Mouse (Mus musculus): ENCODE results near the gene Serping1.
"Not testable (repeated sequence)": the region's sequence is repeated elsewhere in the genome, so short reads cannot be mapped to it uniquely, and the experiment has no call there.

Serping1 gene

DNA sequence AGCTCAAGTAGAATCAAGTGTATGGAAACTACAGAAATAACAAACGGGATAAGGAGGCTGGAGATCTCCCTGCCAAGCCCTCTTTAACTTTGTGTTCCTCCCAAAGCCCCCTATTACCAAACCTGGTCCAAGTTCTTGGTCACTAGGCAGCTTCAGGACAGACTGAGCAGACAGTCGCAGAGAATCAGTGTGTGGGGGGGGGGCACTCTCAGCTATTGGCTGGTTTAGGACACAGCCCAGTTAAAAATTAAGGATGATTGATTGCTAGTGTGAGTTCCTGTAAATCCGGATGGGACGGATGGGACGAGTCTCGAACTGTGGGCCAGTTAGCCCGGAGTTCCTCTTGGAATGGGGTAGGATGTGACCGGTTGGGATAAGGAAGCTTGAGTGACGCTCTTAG, at the start of gene Serping1:
Serping1 (minus strand) TSS at position 204 of the 400 bp plus-strand sequence.
- DNase-seq (ENCODE audit: extremely low read depth, low read depth): no peak

DNA sequence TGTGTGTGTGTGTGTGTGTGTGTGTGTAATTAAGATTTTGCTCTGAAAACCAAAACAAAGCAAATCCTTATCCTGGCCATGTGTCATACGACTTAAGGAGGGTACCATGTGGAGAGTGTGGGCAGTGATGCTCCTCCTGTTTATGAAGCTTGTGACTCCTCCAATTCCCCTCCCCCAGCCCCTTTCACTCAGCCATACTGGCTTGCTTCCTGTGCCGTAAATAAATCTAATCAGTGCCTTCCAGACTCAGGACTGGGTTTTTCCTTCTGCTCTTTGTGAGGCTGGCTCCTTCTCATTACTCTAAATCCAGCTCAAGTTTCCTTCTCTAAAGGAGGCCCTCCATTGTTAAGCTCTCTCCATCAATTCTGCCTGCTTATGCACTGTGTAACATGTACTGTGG, 48.0 kb upstream of the Serping1 start:
- no peak for DNase-seq (ENCODE audit: extremely low read depth, low read depth)

DNA sequence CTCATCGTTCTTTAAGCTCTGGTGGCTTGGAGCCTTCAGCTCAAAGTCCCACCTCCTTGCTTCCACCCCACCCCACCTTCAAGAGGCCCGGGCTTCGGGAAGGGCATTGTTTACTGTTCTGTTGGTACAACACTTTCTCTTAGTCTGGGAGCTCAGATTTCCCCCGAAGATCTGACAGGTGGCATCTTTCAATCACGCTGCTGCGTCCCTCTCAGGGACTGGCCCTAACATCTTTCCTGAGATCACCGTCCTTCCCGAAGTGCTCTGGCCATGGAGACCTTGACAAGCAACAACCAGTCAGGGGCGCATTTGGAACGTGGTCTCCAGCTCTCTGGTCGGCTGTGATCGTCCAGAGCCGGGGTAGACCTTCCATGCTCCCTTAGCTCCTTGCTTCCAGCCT, 47.3 kb upstream of the Serping1 start, which contains the start of gene Smtnl1:
Smtnl1 (minus strand) TSS at position 101 of the 400 bp plus-strand sequence.
- no peak for DNase-seq (ENCODE audit: extremely low read depth, low read depth)

DNA sequence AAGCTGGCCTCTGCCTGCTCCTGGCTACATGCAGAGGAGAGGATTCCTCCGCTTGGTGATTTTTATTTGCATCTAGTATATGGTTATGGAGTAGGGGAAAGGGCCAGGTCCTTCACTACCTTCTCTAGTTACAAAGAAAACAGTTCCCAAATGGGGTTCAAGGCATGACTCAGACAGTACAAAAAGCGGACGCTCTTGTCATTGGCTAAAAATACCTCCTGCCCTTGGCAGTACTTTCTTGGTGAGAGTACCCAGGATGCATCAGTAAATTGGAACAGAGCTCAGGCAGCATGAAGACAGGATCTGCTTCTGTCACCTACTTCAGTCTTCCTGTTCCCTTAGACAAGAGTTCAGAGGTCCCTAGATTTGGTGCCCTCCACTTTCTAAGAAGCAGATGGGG, 44.6 kb upstream of the Serping1 start:
- no peak for DNase-seq (ENCODE audit: extremely low read depth, low read depth)

DNA sequence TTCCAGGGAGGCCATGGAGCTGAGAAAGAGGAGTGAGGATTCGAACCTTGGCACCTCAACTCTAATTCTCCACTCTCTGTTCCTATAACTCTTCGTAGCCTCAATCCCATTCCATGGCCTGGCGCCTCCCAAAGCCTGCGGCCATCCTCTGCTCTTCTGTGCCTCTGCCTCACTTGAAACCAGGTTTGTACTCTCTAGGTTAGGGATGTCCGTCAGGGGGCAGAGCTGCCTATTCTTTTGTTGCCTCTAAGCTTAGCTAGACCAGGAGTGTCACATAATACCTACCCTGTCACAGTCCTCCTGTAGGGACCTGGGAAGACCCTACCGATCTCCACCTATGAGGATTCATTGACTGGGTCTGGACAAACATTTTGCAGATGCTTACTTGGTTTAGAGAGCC, 37.4 kb upstream of the Serping1 start:
- no peak for DNase-seq (ENCODE audit: extremely low read depth, low read depth)

DNA sequence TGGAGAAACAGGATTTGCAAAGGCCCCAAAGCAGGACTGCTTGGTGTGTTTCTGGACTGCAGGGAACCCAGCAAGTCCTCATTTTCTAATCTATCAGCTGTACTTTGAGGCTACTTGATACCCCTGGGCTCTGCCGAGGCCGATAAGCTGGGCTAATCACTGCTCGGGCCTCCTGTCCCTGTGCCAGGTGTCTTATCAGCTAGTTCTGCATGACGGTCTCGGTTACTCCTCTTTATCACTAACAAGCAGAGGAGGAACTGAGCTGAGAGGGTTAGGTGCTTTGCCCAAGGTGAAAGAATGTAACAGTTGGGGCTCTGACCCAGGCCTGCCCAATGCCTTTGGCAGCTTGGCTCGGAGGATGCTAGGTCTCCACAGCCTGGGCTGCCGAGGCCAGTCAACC, 36.6 kb upstream of the Serping1 start:
- DNase-seq (ENCODE audit: extremely low read depth, low read depth): peak; percentile 97

DNA sequence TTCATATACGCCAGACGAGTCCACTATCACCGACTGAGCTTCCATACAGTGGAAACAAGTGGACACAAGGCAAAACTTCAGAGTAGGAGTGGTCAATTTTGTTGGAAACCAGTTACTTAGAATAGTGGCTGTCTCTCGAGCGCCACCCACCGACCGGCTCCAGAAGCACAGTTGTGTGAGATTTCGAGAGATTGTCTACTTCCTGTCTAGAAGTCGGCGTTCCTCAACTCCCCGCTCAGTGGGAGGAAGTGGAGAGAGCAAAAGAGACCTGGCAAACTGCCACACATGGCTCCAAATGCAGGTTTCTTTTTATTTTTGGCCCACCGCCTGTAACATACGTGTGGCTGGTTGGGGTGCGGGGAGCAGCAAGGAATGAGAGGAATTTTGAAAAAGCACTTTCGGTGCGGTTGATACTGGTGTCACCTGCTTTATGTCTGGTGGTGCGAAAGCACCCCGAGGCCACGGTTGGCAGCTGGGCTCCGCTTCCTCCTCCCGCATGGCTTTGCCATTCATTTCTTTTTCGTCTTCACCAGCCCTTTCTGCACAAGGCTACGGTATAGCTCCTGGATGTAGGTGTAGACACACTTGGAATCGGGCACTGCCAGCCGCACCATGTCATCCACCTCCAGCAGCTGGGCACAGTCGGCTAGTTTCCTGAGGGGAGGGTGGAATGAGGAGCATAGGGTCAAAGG, 35.8 kb upstream of the Serping1 start:
- DNase-seq (ENCODE audit: extremely low read depth, low read depth): peak; percentile 92

DNA sequence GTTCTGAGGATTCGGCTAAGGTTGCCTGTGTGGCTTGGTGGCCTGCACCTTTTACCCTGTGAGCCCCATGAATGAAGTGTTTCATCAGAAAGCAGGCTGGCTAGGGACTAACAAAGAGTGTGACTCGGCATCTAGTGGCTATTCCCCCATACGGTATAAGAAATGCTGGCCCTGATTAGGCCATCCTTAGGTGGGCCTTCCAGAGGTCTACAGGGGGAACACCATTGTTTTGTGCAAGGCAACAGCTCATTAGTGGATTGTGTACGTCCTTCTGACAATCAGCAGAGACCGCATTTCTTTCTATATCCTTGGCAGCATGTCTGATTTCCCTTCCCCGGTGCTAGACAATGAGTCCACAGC, 35.3 kb upstream of the Serping1 start:
- DNase-seq (ENCODE audit: extremely low read depth, low read depth): no peak

DNA sequence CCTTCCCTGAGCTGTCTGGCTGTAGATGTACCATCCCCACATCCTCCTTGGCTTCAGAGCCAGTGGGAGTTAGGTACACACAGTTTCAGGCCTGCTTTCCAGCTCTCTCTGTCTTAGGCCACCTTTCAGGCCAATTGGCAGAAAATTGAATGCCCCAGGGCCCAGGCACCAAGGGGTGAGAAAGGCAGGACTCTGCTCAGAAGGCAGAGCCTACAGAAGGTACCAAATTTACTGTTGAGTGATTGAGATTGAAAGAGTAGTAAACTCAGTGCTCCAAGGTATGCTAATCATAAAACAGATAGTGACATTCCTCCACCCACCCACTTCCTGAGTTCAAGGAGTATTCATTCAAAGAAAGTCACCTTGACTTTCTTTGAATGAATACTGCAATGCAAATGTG, 34.1 kb upstream of the Serping1 start:
- no peak for DNase-seq (ENCODE audit: extremely low read depth, low read depth)

DNA sequence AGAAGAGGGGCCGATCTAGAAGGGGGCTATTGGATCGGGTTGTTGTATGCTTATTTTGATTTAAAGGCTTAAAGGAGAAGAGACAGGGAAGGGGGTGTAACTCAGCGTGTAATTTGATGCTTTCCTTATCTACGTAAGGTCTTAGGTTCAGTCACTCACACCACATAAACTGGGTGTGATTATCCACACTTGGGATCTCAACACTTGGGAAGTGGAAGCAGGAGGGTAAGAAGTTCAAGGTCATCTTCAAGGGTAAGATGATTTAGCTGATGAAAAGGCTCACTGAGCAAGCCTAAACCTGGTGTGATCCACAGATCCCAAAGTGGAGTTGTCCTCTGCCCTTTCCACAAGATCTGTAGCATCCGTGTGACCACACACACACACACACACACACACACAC, 31.3 kb upstream of the Serping1 start:
- no peak for DNase-seq (ENCODE audit: extremely low read depth, low read depth)

DNA sequence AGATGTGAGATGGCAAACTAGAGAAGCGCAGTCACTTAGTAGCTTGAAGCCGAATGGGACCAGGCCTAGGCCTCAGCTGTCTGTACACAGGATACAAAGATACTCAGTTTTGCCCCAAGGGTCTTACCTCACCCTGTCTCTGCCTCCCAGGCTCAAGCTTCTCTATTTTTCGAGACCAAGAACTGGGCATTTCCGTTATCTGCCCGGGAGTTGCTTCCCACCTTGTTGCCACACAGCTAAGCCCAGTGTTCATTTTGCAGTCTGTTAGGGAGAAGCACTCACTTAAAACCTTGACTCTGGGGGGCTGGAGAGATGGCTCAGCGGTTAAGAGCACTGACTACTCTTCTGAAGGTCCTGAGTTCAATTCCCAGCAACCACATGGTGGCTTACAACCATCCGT, 28.7 kb upstream of the Serping1 start:
- no peak for DNase-seq (ENCODE audit: extremely low read depth, low read depth)

DNA sequence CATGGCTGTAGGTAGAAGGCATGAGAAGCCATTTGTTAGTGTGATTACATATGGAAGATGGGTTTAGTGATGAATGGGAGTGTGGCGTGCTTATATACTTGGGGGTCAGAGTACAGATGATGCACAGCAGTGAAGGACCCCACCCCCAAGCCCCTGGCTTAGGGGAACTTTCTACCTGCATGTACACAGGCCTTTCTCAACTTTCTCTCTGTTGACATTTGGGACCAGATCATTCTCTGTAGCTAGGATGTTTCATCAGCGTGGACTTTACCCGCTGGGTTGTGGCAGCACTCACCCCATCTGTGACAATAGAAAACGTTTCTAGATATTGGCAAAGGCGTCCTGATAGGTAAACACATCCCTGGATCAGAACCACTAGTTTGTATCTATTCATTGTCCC, 26.0 kb upstream of the Serping1 start:
- DNase-seq (ENCODE audit: extremely low read depth, low read depth): not testable (repeated sequence)

DNA sequence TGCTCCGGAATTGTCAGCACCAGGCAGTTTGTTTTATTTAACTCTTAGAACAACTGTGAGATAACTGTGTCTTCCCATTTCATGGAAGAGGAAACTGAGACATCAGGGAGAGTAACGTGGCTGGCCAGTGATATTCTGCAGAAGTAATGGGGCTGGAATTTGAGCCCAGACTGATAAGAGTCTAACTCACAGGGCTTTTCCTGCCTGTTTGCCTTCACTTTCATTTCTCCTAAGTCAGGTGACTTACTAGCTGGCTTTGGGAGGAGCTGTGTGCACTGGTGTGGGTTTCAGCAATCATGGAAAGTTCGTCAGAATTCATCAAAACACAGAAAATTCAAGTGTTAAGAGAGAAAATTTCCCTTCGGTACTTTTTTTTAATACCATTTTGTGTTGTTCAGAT, 25.1 kb upstream of the Serping1 start:
- no peak for DNase-seq (ENCODE audit: extremely low read depth, low read depth)

DNA sequence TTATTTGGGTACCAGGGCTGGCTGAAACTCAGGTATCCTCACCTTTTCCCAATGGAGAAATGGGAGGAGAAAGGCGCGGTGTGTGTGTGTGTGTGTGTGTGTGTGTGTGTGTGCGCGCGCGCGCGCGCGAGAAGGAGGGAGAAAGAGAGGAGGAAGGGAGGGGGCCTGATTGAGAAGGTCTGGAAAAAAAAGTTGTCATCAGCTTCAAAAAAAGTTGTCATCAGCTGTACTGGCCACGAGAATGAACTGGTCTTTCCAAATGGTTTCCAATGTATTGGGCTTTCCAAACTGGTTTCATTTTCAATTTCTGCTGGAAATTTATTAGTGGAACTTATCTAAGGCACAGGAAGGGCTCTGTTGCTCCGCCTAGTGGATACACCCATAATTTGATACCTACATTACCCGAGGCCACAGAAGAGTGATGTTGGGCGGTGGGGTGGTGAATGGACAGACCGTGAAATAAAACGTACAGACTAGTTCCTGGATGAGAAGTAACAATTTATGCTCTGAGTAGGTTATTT, 23.9 kb upstream of the Serping1 start:
- DNase-seq (ENCODE audit: extremely low read depth, low read depth): peak; percentile 79

DNA sequence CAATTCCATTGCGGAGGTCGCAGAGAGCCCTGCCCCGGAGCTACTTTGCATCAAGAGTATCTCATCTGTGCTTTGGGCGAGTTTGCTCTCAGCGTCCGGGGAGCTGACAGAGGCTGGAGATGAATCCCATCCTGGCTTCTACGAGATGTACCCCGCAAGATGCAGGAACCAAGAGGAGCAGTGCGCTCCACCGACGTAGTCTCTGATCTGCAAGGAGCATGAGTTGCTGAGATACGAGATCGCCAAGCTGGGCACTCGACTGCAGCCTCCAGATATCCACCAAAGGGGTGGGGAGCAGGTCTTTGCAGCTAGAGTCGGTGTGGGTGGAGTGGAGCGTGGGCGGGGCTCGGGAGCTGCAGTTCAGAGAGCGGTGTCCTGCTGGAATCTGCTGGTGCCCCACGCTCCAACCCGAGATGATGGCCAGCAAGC, 23.3 kb upstream of the Serping1 start, which contains the start of gene Ube2l6:
Ube2l6 (plus strand) TSS at position 336 of the 429 bp plus-strand sequence.
- peak; percentile 79 for DNase-seq (ENCODE audit: extremely low read depth, low read depth)

DNA sequence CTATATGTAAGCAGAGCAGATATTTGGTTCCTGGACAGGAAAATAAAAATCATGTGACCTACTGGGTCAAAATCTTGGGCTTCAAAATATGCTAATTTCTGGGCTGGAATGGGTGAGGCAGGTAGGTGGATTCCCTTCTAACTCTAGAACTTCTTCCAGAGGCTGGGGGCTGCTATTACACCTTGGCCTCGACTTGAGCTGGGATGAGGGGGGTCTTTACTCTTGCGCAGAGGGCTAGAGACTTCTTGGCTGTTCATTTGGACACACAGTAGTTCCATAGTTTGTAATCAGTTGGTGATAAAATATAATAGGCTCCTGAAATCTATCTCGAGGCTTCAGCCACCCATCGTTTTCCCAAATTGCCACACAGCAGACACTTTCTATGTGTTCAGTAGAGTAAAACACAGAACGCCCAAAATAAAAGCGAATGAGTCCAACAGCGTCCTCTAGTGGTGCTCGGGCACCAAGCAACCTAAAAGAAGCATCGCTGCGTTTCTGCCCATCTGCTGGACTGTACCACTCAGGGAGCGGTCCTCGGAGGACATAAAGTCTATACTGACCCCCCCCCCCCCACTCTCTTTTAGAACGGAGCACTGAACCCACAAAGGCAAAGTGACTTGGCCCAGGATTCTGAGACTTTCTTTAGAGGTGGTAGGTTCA, 22.7 kb upstream of the Serping1 start:
- DNase-seq (ENCODE audit: extremely low read depth, low read depth): peak; percentile 82

DNA sequence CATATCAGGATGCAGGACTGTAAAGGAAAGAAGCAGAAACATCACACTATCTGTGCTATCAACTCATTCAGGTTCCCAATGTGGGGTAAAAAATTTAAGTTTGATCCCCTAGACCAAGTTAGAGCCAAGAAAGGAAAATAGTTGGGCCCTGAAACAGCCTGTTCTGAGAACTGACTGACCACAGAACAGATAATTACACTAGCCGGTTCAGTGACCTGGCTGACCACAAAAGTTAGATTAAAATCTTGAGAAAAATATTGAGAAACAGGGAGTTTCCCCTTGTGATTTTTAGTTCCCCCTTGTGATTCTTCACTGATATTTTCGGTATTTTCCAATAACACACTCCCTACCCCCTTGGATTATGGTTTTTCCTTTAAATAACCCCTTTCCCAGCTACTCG, 18.6 kb upstream of the Serping1 start:
- no peak for DNase-seq (ENCODE audit: extremely low read depth, low read depth)

DNA sequence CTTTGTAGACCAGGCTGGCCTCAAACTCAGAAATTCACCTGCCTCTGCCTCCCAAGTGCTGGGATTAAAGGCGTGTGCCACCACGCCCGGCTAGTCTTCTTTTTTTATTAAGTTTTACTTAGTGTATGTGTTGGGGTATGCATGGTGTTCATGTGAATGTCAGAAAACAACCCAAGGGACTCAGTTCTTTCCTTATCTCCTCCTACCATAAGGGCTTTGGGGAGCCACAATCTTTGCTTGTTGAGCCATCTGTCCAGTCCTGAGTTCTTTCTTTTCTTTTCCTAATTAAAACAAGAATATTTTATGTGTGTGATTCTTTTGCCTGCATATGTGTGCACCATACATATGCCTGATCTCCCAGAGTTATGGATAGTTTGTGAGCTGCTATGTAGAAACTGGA, 17.9 kb upstream of the Serping1 start:
- DNase-seq (ENCODE audit: extremely low read depth, low read depth): peak; percentile 49

DNA sequence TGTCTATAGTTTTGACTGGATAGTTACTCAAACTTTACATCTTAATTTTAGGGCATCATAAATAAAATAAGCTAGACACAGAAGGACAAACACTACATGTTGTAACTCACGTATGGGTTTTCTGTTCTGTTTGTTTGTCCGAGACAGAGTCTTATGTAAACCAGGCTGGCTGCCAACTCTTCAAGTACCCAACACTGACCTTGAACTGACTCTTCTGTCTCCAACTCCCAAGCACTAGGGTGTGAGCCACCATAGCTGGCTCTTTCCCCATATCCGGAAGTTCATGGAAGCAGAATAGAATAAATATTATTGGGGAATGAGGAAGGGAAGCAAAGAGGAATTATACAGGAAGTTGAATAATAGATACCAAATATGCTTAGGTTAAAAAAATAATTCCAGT, 17.3 kb upstream of the Serping1 start:
- DNase-seq (ENCODE audit: extremely low read depth, low read depth): no peak

DNA sequence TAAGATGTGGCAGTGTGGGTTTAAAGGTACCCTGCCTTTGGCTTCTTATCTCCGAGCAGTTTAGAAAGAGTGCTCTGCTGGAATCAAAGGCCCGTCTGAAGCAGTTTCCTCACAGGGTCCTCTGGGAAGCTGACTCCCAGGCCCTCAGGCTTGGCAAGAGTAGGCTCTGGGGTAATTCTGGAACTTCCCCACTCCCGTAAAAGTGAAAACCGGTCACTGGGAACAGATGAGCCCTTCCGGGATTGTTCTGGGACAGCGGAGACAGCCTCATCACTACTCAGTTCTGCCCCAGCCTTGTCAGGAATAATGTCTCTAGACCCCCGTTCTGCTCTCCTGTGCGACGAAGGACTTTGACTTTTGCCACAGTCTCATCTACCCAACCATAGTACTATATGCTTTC, 15.2 kb upstream of the Serping1 start:
- no peak for DNase-seq (ENCODE audit: extremely low read depth, low read depth)

DNA sequence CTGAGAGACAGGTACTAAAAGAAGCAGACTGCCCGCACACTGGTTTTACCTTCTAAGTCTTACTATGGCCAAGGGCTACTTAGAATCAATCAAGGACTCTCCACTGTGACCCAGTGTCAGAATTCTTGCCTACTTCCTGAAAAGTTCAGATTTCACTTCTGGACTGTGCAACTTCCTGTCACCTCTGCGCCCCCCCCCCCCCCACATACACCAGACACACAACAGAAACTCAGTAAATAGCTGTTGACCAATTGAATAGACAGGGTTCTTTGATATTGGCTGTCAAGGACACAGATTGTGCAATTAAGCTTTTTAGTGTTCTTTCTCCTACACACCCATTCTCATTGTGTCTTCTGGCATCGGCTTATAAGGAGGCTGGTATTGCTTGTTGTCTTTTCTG, 13.1 kb upstream of the Serping1 start:
- DNase-seq (ENCODE audit: extremely low read depth, low read depth): no peak

DNA sequence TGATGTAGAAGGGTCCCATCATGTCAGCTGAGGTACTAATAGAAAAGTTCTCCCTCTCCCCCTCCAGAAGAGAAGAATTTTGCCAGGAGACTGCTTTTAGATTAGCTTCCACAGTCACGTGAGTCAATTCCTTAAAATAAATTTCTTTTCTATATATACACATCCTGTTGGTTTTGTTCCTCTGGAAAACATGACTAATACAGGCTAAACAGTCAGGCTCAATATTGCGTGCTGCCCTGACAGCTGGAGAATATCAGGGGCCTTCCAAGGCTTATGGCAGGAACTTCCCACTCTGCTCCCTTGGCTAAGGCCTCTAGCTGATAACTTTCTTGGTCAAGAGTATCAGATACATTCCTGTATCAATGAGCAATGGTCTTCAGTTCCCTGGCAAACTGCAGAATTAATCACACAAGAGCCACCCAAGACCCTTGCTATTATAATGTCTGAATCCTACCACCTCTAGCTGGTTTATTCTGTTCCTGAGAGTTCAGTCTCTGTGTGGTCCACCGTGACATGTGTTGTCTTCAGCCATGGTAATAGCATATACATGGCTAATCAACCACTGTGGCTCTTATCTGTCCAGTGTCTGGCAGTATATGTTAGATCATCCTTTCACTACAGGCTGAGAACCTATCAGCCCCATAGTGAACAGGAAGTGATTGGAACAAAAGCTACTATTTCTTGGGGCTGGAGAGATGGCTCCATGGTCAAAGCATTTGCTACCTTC, 8.8 kb upstream of the Serping1 start:
- DNase-seq (ENCODE audit: extremely low read depth, low read depth): no peak
